8 mouse cellular contexts compared by ENCODE assay signal in genomic region chr3:135485128-135485899, GRCm38 (mm10). TPM values are rescaled to one million over a fixed set of nuclear protein-coding genes. Genes with fewer than 3 reads are reported as not detected.
DNase-seq lines count a peak whose midpoint lies in the region; ATAC-seq and TF ChIP-seq lines count a peak whose summit lies in the region.

Gene Manba (plus strand): TSS chr3:135485611.

- no peak for TF ChIP-seq CTCF in Patski (IDR thresholded peaks at IDR 0.05)

- no peaks in the 10 kb centered on the region for H3K36me3 ChIP-seq in hindbrain, embryonic 16.5 days (ENCODE audit: control insufficient read depth, insufficient read depth, low read length)
- H3K36me3 ChIP-seq in megakaryocyte, embryonic 14.5 days (replicated peaks; ENCODE audit: low read length), result peaks cover 8% of the 10 kb centered on the region

- peak within 1 kb of the TSS; percentile 82 for H3K9ac ChIP-seq in hindbrain, embryonic 16.5 days (ENCODE audit: low read depth, low read length)

- H3K4me2 ChIP-seq in hindbrain, embryonic 16.5 days (ENCODE audit: low read length), result peak within 1 kb of the TSS; percentile 97

- CTCF ChIA-PET in Patski (lab: Charles Lee), result interaction anchor here (1.0 to 1.3 kb wide), 6 partner anchors 12 to 246 kb away, joined by 3 to 4 read pairs (median 4); no protein-coding TSS in a partner anchor

- in situ Hi-C loops in Patski (cut with MboI; ENCODE audit: low pct_unique_long_range_greater_than_20kb), result no loop called here

- DNase-seq in Patski (ENCODE audit: low read depth, low spot score), result no peak
- peak; percentile 88 to 92 for DNase-seq in cerebellum, postnatal 25 days
- DNase-seq in gastrocnemius, adult 18-20 months (ENCODE audit: low spot score), result peak; percentile 82
- peak; percentile 42 to 52 for DNase-seq in left cerebral cortex, adult 8-10 months (ENCODE audit: low spot score in 2 of 2)
- DNase-seq in right cerebral cortex, adult 2 months (ENCODE audit: low spot score in 2 of 2), result peak; percentile 51 to 66
- peak; percentile 11 for DNase-seq in urinary bladder, postnatal 10 days (ENCODE audit: low spot score)

- H3K27ac ChIP-seq in hindbrain, embryonic 16.5 days (ENCODE audit: low read depth, low read length), result 0 out of 2 replicates have a peak within 1 kb of the TSS, but pooled peaks have one; percentile 16

- WGBS in hindbrain, embryonic 16.5 days, result 1% methylated on average over 48 of the region's 48 CpGs

- no peaks in the 10 kb centered on the region for H3K4me1 ChIP-seq in hindbrain, embryonic 16.5 days (ENCODE audit: control insufficient read depth, insufficient read depth, low read depth, low read length)
- H3K4me1 ChIP-seq in megakaryocyte, embryonic 14.5 days, result peaks cover 13% of the 10 kb centered on the region

- POLR2A ChIA-PET in Patski (lab: Charles Lee), result interaction anchor here (0.8 to 1.7 kb wide), 4 partner anchors 13 to 47 kb away, joined by 3 to 5 read pairs (median 3); no protein-coding TSS in a partner anchor

- H3K27me3 ChIP-seq in Patski, result no peaks in the 10 kb centered on the region
- H3K27me3 ChIP-seq in hindbrain, embryonic 16.5 days (replicated peaks; ENCODE audit: control insufficient read depth, insufficient read depth, low read length), result no peaks in the 10 kb centered on the region
- H3K27me3 ChIP-seq in megakaryocyte, embryonic 14.5 days (replicated peaks), result peaks cover 7% of the 10 kb centered on the region

- H3K4me3 ChIP-seq in hindbrain, embryonic 16.5 days (ENCODE audit: low read length), result peak within 1 kb of the TSS; percentile 72
- peak within 1 kb of the TSS; percentile 100 for H3K4me3 ChIP-seq in megakaryocyte, embryonic 14.5 days (replicated peaks)

- no peaks in the 10 kb centered on the region for H3K9me3 ChIP-seq in hindbrain, embryonic 16.5 days (ENCODE audit: control insufficient read depth, low read length)
- peaks cover 2% of the 10 kb centered on the region; the same call in 1 of the 2 replicates for H3K9me3 ChIP-seq in megakaryocyte, embryonic 14.5 days

- peak; percentile 98 for ATAC-seq in Patski
- peak; percentile 97 for ATAC-seq in hindbrain, embryonic 16.5 days

RNA-seq across cellular contexts. Expression of gene Manba, which starts in this region (rescaled TPM):
- 177 TPM for polyA plus RNA-seq in Patski (2021)
- total RNA-seq in gastrocnemius, adult 18-20 months (2021), result 1 to 10 TPM; 3.1 to 4.5 TPM
- polyA plus RNA-seq in hindbrain, embryonic 16.5 days (2015; fragmentation: Nextera tagmentation; extraction: Ambion mirVana), result 9.0 and 9.5 TPM in 2 replicates
- 10 to 100 TPM in 3 of 4 experiments, 1 to 10 TPM in 1; 9.9 to 17.0 (median 11.9) TPM for total RNA-seq in left cerebral cortex, adult 8-10 months (2022)
- 1.7 TPM in 1 of 2 replicates, not detected in the other for polyA plus RNA-seq in megakaryocyte, embryonic 14.5 days (2012; ENCODE audit: insufficient read depth, low replicate concordance)

Comparison
In these comparisons a context has a peak if more than half of its experiments do, and no peak if none do; other contexts are left out.
1. RNA of gene Manba (polyA plus RNA-seq): 177 TPM in Patski (single experiment); 9.0 to 9.5 TPM in hindbrain, embryonic 16.5 days and 1.7 TPM in megakaryocyte, embryonic 14.5 days; every median in the first group is over 10 times any median in the second.